Mouse (Mus musculus): ENCODE data around the gene Actrt2.
A peak's percentile ranks its signal among the peaks of the same experiment; 100 is the strongest.

Gene Actrt2

GRCm38 (mm10) chr4:154682311-154682710, 14.6 kb upstream of the Actrt2 start:
- no peak for DNase-seq

DNA sequence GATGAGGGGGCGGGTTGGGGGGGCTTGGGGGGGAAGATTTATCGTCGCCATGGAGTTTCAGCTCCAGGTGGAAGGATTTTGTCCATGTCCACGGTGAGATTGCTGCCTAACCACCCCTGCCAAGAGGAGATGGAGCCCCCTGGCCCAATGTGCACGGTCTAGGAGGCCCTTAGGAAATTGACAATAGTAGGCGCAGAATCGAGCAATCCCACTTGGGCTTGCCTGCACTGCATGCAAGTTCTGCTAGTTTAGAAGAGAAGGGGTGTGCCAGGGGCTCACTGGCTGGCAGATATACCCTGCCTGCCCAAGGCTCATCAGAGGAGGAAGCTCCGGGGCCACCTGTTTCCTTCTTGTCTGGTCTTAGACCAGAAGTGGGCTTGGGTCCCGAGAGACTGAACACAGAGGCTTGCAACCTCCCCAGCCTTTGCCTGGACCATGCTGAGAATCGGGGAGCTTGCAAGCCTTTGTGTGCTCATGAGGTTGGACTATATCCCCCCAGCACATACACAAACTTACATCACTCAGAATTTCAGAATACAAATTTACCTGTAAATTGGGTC, 7.9 kb upstream of the Actrt2 start:
- DNase-seq, result no peak

GRCm38 (mm10) chr4:154674966-154675365, 7.3 kb upstream of the Actrt2 start:
- no peak for DNase-seq

DNA sequence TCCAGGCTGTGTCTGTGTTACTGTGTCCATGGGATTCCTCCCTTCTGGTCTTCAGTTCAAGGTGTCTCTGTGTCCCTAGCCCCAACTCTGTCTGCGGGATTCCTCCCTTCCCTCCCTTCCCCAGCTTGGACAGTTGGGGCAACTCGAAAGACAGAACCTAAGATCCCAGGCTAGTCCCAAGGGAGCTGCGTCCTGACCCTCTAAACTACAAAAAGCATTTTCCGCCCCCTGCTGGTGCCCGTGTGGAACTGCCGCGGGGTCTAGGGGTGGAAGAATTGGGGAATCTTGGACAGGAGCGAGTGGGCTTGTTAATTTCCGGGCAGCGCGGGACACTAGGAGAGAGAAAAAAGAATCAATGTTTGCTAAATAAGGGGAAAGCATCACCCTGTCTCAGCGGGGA, 6.9 kb upstream of the Actrt2 start:
- peak; percentile 36 for DNase-seq

DNA sequence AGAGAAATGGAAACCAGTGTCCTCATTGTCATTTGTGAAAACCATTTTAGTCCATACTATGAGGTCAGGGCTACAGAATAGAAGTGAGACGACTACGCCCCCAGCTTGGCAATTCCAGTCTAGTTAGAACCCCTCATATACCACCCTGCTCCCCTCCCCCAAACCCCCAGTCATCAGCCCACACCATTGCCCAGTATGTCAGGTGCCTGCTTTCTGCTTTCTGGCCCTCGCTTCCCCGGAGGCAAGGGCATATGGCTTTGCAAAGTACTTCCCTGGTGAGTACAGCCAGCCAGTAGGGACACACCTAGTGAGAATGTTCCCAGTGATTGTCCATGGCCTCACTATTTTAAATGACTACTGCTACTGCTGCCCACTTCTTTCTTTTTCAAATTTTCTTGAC, 6.3 kb upstream of the Actrt2 start:
- peak; percentile 44 for DNase-seq

GRCm38 (mm10) chr4:154672027-154672426, 4.4 kb upstream of the Actrt2 start:
- no peak for DNase-seq

GRCm38 (mm10) chr4:154671232-154671912, 3.7 kb upstream of the Actrt2 start:
- DNase-seq, result peak; percentile 87

DNA sequence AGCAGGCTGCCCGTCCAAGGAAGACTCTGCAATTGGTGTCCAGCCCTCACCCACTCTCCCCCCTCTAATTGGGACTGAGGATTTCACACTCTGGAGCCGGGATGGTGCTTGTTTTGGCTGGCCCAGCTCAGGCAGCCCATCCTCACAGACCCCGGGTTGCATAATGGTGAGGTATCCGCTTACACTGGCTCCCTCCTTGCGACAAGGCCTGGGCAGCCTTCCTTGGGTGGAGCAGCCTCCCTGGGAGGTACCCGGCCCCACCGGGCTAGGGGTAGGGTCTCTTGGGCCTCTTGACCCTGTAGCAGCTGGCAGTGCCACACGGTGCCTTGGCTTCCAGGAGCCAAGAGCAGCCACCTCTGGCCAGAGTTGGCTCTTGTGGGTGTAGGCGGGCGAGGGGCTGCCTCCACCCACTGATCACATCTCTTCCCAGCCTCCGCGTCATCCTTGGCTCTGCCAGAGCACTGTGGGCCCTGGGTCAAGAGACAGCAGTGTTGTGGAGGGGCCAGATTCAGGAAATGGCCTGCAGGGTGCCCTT, 4.9 kb downstream of the Actrt2 start:
- no peak for DNase-seq

DNA sequence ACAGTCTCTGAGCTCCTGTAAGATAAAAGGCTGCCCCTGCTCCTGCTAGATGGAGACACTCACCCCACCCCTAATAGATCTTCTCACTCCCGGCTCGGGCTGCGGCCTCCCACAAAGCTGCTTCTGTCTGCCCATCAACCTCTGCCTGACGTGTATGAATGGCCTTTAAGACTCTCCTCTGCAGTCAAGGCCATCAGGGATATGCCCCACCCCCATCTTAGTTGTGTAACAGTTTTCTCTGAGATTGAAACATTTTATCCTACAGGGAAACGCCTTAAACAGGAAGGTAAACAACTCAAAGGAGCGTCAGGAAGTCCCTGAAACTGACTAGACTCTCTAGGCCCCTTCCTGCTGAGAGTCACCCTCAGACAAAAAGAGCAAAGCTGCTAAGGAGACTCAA, 6.4 kb downstream of the Actrt2 start:
- DNase-seq, result no peak

- no peak for DNase-seq
Measured at GRCm38 (mm10) chr4:154660025-154660424, 7.6 kb downstream of the Actrt2 start.

GRCm38 (mm10) chr4:154655134-154655910, 12.3 kb downstream of the Actrt2 start:
- no peak for DNase-seq

GRCm38 (mm10) chr4:154652494-154652893, 15.2 kb downstream of the Actrt2 start:
- no peak for DNase-seq

DNA sequence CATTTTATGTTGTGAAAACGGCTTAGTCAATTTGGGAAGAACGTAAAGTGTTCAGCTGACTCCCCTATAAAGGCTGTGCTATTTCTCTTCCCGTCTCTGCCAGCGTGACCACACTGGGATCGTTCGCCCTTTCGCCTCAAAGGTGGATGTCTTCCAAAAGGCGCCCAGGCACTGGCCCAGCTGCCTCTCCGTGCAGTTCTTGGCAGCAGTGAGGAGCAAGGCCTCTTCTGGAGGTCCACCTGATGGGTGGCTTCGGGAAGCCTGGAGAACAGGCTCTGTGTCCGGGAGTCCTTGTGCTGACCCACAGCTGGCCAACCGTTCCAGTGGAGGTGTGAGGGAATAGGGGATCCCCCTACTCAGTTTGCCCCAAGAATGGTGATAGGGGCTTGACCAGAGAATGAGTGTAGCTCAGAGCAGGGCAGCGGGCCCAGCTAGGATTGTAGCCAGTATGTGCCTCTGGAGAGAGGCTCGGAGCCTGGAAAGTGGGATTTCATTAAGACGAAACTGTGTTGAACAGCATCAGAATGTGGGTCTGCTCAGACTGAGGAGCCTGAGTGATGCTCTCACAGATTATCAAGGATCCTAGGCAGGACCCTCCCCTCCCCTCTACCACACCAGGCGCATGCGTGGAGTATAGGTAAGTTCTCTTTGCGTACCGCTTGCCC, 18.5 kb downstream of the Actrt2 start:
- DNase-seq, result peak; percentile 44

DNA sequence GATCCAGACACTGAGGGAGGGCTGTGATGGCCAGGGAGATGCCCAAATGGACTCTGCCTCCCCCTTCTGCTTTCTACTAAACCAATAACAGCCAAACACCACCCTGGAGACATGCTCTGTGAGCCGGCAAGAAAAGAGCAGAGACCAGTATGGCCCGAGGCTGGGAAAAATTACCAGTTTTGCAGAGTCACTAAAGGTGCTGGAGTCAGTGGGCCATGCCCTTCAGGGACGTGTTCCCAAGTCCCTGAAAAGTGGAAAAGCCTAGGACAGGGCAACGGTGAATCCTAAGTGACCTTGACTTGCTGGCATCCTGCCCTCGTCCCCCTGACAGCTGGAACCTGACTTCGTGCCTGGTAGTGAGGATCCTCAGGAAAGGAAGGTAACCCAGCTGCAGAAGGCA, 25.2 kb downstream of the Actrt2 start:
- peak; percentile 78 for DNase-seq

GRCm38 (mm10) chr4:154641296-154642110, 26.2 kb downstream of the Actrt2 start:
- no peak for DNase-seq

GRCm38 (mm10) chr4:154640443-154641295, 27.0 kb downstream of the Actrt2 start:
- DNase-seq, result no peak

DNA sequence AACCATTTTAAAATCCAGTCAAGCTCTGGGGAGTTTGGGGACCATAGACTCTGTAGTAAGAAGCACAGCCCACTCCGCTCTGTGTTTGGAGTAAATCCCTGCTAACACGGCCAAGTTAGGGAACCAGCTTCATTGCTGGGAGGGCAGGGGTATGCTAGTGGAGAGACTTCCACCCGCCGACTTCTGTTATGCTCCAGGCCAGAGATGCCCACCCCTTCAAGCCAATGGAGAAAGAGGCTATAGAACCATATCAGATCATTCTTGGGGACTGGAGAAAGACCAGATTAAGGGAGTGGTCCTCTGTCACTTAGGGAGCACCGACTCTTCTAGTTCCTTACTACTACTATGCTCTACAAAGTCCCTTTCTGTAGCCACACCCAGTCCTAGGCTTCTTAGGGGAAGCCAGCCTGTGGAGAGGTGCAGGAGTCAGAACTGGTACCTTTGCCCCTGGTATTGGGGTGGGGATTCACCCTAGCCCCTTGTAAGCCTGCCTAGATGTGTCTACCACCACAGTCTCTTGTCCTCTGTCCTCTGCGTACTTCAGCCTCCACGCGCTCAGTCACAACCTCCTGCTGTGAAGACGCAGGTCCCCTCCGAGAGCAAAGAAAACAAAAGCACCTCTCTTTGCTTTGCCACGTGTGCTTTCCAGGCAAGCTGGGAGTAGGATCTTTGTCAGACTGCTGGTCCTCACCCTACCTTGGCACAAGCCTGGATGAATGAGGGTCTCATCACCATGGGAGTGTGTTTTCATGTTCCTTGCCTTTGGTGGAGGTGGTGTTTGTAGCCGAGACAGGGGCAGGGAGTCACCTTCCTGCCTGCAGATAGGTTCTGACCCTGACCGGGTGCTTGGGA, 27.9 kb downstream of the Actrt2 start:
- no peak for DNase-seq

GRCm38 (mm10) chr4:154639126-154639525, 28.5 kb downstream of the Actrt2 start:
- peak; percentile 74 for DNase-seq

DNA sequence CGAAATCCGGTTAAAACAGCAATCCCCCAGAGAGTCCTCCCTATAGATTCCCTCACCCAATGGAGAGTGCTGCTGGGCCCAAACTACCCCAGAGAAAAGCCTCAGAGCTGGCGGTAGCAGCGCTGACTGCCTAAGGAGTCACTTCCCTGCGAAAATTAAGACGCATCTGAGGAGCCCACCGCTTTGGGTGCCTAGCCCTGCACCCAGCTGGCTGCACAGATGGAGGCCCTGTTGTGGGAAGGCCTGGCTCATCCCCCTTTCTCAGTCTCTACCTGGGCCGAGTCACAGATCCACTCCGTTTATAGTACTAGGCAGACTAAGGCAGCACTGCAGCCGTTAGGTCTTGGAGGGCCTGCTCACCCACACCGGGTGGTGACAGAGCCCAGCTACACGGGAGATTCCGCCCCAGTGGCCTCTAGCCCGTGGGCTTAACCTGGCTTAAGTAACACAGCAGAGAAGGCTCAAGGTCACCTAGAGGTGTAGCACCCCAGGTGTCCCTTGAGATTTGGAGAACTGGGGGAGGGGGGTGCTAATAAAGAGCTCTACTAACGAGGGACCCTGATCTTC, 29.3 kb downstream of the Actrt2 start:
- DNase-seq, result no peak
